Mouse (Mus musculus): ENCODE data around the gene Il10. TPM values are rescaled to one million over a fixed set of nuclear protein-coding genes. Genes with fewer than 3 reads are reported as not detected.

Gene Il10
- total RNA-seq, 2 experiments from 2014 or later: not detected

Other genes with a start within 250 kb of the Il10 start
- gene Fcamr, start 218.9 kb upstream of the Il10 start, total RNA-seq (2021): not detected
- gene Pigr, start 193.2 kb upstream of the Il10 start, total RNA-seq (2021): not detected
- under 1 TPM in 1 of 2 experiments, not detected in 1; 0.68 TPM for gene Fcmr, start 154.2 kb upstream of the Il10 start, total RNA-seq (2021)
- not detected for gene Il24, start 132.4 kb upstream of the Il10 start, total RNA-seq (2021)
- gene Il20, start 108.4 kb upstream of the Il10 start, total RNA-seq (2021): not detected
- not detected for gene Il19, start 79.7 kb upstream of the Il10 start, total RNA-seq (2021)
- gene Mapkapk2, start 78.0 kb downstream of the Il10 start, total RNA-seq (2021): 10 to 100 TPM; 26.9 to 31.4 TPM
- 10 to 100 TPM; 15.7 to 17.4 TPM for gene Dyrk3, start 118.5 kb downstream of the Il10 start, total RNA-seq (2021)
- gene Eif2d, start 133.3 kb downstream of the Il10 start, total RNA-seq (2021): 10 to 100 TPM; 37.6 to 39.4 TPM
- 10 to 100 TPM; 18.8 to 21.4 TPM for gene Rassf5, start 225.4 kb downstream of the Il10 start, total RNA-seq (2021)

All from layer of hippocampus, postnatal 25 days (tissue).